Mouse (Mus musculus) testis, adult 2 months (tissue): ENCODE data around the gene Krt222. TPM values are rescaled to one million over a fixed set of nuclear protein-coding genes. Genes with fewer than 3 reads are reported as not detected.

Experiments used
- H3K27ac ChIP-seq: fragments of 200-500 bp; 2 replicates; pipeline ENCODE4 v1.5.1; 2012; ENCODE audit warnings: low read depth, low read length; ENCODE audit not compliant: control insufficient read depth, insufficient read depth
- H3K27me3 ChIP-seq: fragments of 200-500 bp; 2 replicates; pipeline ENCODE4 v1.6.1; 2012; ENCODE audit warnings: mild to moderate bottlenecking, low read length, moderate library complexity; ENCODE audit not compliant: control insufficient read depth, insufficient read depth
- H3K36me3 ChIP-seq: fragments of 200-500 bp; 2 replicates; pipeline ENCODE4 v1.6.1; 2012; ENCODE audit warnings: mild to moderate bottlenecking, low read length; ENCODE audit not compliant: control insufficient read depth, insufficient read depth
- H3K4me1 ChIP-seq: fragments of 200-500 bp; 2 replicates; pipeline ENCODE4 v1.6.1; 2012; ENCODE audit warnings: low read length; ENCODE audit not compliant: control insufficient read depth, insufficient read depth
- H3K4me3 ChIP-seq: fragments of 200-500 bp; 2 replicates; pipeline ENCODE4 v1.5.1; 2012; ENCODE audit warnings: low read depth, mild to moderate bottlenecking, low read length, moderate library complexity, mixed read lengths; ENCODE audit not compliant: control insufficient read depth
- CTCF ChIP-seq: fragments of 200-500 bp; IDR thresholded peaks from 2 replicates; pipeline ENCODE4 v1.5.1; 2012; ENCODE audit warnings: low read depth, mild to moderate bottlenecking, inconsistent platforms, low read length, moderate library complexity; ENCODE audit not compliant: control insufficient read depth, insufficient read depth, insufficient replicate concordance
- POLR2A ChIP-seq: fragments of 200-500 bp; IDR thresholded peaks from 2 replicates; pipeline ENCODE4 v1.6.1; 2012; ENCODE audit warnings: low read depth, mild to moderate bottlenecking, inconsistent platforms, low read length, moderate library complexity; ENCODE audit not compliant: control insufficient read depth
- polyA plus RNA-seq: library from polyadenylated mRNA; depleted of rRNA; stranded (reverse); fragments of >200 nt; gene quantifications from 2 replicates; pipeline ENCODE4 v1.2.3, GENCODE M21; 2012; rRNA removed

The Krt222 gene
- polyA plus RNA-seq, result 0.12 TPM in 1 of 2 replicates, not detected in the other

DNA sequence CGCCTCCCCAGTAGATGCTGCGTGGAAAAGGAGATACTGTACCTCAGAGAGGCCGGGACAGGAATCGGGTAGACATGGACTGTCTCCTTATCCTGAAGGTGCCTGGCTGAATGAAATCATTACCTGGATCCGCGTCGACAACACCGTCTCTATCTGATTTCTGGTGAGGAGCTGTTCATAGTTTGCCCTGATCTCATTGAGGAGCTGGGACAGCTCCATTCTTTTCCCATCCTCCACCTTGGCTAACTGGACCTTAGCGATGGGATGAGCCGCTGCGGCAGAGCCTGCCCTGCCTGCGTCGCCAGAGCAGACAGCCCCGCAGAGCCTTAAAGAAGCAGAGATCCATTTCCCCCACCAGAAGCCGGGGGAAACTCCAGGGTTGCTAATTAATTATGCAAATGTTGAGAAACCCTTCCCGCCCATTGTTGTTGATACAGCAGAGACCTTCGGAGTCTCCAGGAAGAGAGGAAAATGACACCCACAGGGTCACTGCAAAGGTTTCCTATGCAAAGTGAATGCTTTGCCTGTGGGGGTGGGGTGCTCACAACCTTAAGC, at the start of gene Krt222:
Gene Krt222, minus strand, starts transcription at position 266 of the 555 bp plus-strand sequence.
- H3K27me3 ChIP-seq, result no peaks in the 10 kb centered on the region
- no peak within 1 kb of the TSS for H3K27ac ChIP-seq
- H3K4me3 ChIP-seq, result peak within 1 kb of the TSS; percentile 42
- TF ChIP-seq POLR2A (no peak), CTCF (no peak)
- H3K36me3 ChIP-seq, result no peaks in the 10 kb centered on the region
- peaks cover 4% of the 10 kb centered on the region for H3K4me1 ChIP-seq

- no peaks in the 10 kb centered on the region for H3K36me3 ChIP-seq
- TF ChIP-seq CTCF, result peak; percentile 42; the same call in 1 of the 2 replicates
- no peak for TF ChIP-seq POLR2A
- H3K27ac ChIP-seq, result no peak overlapping the region
- no peak overlapping the region for H3K4me3 ChIP-seq
- no peaks in the 10 kb centered on the region for H3K27me3 ChIP-seq
- H3K4me1 ChIP-seq, result no peaks in the 10 kb centered on the region
Measured at GRCm38 (mm10) chr11:99292846-99293245, 49.0 kb upstream of the Krt222 start.

DNA sequence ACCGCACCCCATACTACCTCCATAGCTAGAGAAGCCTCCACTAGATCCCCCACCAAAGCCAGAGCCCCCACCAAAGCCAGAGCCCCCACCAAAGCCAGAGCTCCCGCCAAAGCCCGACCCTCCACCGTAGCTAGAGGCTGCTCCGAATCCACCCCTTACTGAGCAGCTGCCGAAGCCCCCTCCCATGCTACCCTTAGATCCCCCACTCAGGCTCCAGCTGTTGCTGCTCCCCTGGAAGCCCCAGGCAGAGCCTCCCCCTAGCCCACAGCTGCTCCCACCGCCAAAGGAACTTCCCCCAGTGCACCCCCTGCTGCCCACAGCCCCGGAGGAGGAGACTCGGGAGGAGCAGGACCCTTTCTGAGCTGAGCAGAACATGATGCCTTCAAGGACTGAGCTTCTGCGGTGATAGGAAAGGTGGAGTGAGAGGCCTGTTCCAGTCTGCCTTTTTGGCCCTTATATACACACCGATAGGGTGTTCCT, 41.0 kb upstream of the Krt222 start, which contains the start of gene Krt24:
Gene Krt24, minus strand, starts transcription at position 430 of the 480 bp plus-strand sequence.
- no peaks in the 10 kb centered on the region for H3K4me1 ChIP-seq
- TF ChIP-seq CTCF (no peak), POLR2A (no peak)
- no peaks in the 10 kb centered on the region for H3K36me3 ChIP-seq
- H3K27ac ChIP-seq, result no peak within 1 kb of the TSS
- H3K4me3 ChIP-seq, result no peak within 1 kb of the TSS
- H3K27me3 ChIP-seq, result no peaks in the 10 kb centered on the region

- H3K27me3 ChIP-seq, result no peaks in the 10 kb centered on the region
- TF ChIP-seq CTCF (no peak), POLR2A (no peak)
- no peak overlapping the region for H3K27ac ChIP-seq
- no peak overlapping the region for H3K4me3 ChIP-seq
- H3K36me3 ChIP-seq, result no peaks in the 10 kb centered on the region
- H3K4me1 ChIP-seq, result no peaks in the 10 kb centered on the region
Measured at GRCm38 (mm10) chr11:99284011-99284410, 40.1 kb upstream of the Krt222 start.

GRCm38 (mm10) chr11:99283334-99283733, 39.4 kb upstream of the Krt222 start:
- no peak overlapping the region for H3K27ac ChIP-seq
- TF ChIP-seq CTCF (no peak), POLR2A (no peak)
- no peaks in the 10 kb centered on the region for H3K4me1 ChIP-seq
- no peaks in the 10 kb centered on the region for H3K27me3 ChIP-seq
- no peak overlapping the region for H3K4me3 ChIP-seq
- H3K36me3 ChIP-seq, result no peaks in the 10 kb centered on the region

DNA sequence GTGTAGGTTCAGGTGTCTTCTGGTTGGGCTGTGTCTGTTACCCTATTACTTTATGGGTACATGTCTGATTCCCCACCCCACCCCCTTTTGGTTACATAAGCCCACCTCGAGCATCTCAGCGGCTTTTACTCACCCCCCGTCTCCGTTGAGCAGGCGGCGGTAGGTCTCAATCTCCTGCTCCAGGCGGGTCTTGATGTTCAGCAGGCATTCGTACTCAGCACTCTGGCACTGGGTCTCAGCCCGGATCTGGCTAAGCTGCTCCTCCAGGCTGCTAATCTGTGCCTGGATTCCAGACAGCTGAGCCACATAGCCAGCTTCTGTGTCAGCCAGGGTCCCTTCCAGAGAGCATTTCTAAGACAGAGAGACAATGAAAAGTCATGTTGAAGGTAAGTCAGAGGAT, 37.2 kb upstream of the Krt222 start:
- TF ChIP-seq POLR2A (no peak), CTCF (no peak)
- Histone ChIP-seq H3K4me1 (no peaks in the 10 kb centered on the region), H3K27me3 (no peaks in the 10 kb centered on the region), H3K4me3 (no peak overlapping the region), H3K36me3 (no peaks in the 10 kb centered on the region), H3K27ac (no peak overlapping the region)

DNA sequence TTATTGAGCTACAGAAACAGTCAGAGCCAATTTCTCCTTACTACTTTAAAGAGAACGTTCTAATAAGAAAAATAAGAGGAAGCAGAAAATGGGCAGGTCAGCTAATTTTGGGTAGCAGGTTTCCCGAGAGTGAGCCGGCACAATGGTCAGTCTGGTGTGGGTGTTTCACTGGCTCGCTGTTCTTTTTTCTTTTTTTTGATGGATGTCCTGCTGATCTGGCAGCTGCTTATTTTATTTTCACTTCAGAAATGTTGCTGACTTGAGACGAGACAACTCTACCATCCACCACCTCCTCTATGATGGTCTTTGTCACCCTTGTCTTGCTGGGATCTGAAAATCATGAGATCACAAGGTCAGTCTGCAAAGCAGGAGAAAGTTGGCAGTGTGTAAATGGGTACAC, 36.1 kb upstream of the Krt222 start:
- TF ChIP-seq CTCF (no peak), POLR2A (no peak)
- Histone ChIP-seq H3K4me1 (no peaks in the 10 kb centered on the region), H3K27ac (no peak overlapping the region), H3K4me3 (no peak overlapping the region), H3K27me3 (no peaks in the 10 kb centered on the region), H3K36me3 (no peaks in the 10 kb centered on the region)
